Mouse (Mus musculus) neural tube, postnatal 0 days (tissue): ENCODE measurements around the gene Nt5m. TPM values are rescaled to one million over a fixed set of nuclear protein-coding genes. Genes with fewer than 3 reads are reported as not detected.

Source experiments
- polyA plus RNA-seq: library from polyadenylated mRNA; unstranded; fragments of >200 nt; fragmentation: Nextera tagmentation; extraction: Ambion mirVana; gene quantifications from 2 replicates; pipeline ENCODE4 v1.2.1, GENCODE M21; 2015

The Nt5m gene
- polyA plus RNA-seq = 92.1 and 95.8 TPM in 2 replicates

DNA sequence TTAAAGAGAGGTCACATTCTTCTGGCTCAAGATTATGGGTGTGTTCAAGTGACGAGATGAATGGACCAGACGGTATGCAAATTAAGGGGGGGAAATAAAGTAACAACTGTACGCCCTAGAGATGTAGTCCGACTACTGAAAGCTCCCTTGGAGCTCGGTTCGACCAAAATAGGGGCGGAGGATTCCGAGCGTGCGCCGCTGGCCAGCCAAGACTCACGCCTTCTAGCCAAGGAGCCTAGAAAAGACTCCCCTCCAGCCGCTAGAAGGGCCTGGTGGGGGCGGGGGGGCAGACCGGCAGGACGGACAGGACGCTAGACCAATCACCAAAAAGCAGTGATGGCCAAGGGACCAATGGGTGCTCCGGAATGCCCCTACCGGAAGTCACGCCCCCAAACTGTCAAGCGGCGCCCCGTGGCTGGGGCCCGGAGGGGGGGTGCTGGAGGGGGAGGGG lies at the start of gene Nt5m:
Gene Nt5m, plus strand, starts transcription at position 440 of the 451 bp plus-strand sequence.

DNA sequence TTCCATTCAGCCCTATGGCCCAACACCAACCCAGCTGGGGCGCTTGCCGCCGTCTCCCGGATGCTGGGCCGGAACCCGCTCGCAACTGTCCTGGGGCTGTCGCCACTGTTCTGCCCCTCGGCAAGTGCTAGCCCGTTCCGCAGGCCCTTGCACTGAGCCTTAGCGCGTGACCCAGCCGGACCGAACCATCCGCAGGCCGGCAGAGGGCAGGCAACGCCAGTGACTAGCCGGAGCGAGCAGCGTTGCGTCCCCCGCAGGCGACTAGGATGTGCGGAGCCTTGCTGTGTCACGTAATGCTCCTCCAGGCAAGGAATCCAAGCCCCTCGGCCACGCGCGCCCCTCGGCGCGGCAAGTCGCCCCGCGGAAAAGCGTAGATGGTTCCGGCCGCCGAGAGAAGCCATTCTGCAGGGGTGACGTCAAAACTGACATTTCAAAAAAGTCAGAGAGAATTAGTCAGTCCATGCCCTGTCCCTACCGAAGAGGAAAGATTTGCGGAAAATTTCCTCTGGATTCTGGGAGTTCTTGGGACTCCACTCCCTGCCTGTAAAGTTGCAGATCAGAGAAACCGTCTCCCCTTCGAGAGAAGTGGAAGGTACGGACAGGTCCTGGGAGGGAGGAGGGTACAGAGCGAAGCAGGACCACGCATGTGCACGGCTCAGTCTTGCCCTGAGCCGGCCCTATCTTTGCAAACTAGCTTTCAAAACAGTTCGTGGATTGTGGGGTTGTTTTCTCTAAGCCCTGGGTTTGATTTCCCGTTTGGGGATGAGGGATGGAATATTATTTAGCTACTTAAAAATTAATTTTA lies 29.4 kb upstream of the Nt5m start, which contains the start of gene Flcn:
Gene Flcn, minus strand, starts transcription at position 347 of the 805 bp plus-strand sequence.

GRCm38 (mm10) chr11:59839459-59840126 lies 346 bp downstream of the Nt5m start, which contains the start of gene Cops3:
Gene Cops3, minus strand, starts transcription at chr11:59839838.

Other genes with a start within 250 kb of the Nt5m start
- not detected in 2 replicates for gene Olfr223, start 246.2 kb upstream of the Nt5m start, polyA plus RNA-seq
- 54.2 and 58.7 TPM in 2 replicates for gene Mprip, start 178.1 kb upstream of the Nt5m start, polyA plus RNA-seq
- 31.1 and 31.3 TPM in 2 replicates for gene Pld6, start 51.8 kb upstream of the Nt5m start, polyA plus RNA-seq
- gene Flcn, start 29.4 kb upstream of the Nt5m start, polyA plus RNA-seq = 31.5 and 34.0 TPM in 2 replicates
- 145 and 148 TPM in 2 replicates for gene Cops3, start 391 bp downstream of the Nt5m start, polyA plus RNA-seq
- 42.9 and 44.7 TPM in 2 replicates for gene Med9, start 108.8 kb downstream of the Nt5m start, polyA plus RNA-seq
- gene Rasd1, start 125.5 kb downstream of the Nt5m start, polyA plus RNA-seq = 1.6 and 1.9 TPM in 2 replicates
- 12.2 and 13.7 TPM in 2 replicates for gene Pemt, start 207.0 kb downstream of the Nt5m start, polyA plus RNA-seq